Mouse (Mus musculus): ENCODE measurements around the gene Olfr692. TPM values are rescaled to one million over a fixed set of nuclear protein-coding genes. Genes with fewer than 3 reads are reported as not detected.
A peak's percentile ranks its signal among the peaks of the same experiment; 100 is the strongest.
"Not testable (repeated sequence)": the region's sequence is repeated elsewhere in the genome, so short reads cannot be mapped to it uniquely, and the experiment has no call there.

Olfr692 gene
- polyA plus RNA-seq, 1 experiment: not detected

DNA sequence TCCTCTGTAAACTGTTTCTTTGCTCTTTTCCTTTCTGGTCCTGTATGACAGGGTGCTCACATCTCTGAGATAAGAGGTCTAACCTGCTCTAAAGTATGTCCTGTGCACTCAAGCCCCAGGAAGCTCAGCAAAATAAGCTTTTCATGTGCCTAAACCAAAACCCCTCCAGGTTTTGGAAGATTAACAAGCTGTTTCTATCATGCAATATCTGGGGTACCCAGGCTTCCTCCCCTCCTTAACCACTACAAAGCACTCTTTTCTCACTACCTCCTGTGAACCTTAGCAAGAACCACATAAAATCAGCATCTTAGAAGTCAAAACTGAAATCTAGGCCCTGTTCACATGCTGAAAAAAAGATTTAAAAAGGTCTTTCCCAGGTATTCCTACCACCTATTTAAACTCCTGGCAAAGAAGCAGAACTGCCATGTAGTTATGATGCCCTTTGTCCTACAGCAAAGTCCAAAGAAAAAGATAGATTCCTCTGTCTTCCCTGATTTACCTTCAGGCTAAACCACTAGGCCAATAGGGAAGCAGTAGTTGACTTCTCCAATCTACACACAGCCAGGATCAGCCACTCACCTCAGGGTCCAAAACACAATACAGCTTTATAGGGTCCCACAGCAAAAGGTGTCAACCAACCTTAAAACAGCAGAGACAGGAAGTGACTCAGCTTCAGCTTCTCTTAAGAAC, 27.2 kb downstream of the Olfr692 start:
- TF ChIP-seq POLR2A (IDR thresholded peaks at IDR 0.05; ENCODE audit: borderline replicate concordance, control insufficient read depth, low read depth, low read length): no peak
- no peak for TF ChIP-seq CTCF (IDR thresholded peaks at IDR 0.05; ENCODE audit: control insufficient read depth, insufficient read depth, low read length)
- Histone ChIP-seq H3K4me1 (ENCODE audit: control insufficient read depth, insufficient read depth, low read length) (no peaks in the 10 kb centered on the region; the same call in 1 of the 2 replicates), H3K4me3 (replicated peaks; ENCODE audit: control insufficient read depth, low read depth, low read length) (no peak overlapping the region), H3K27ac (ENCODE audit: control insufficient read depth, insufficient read depth, low read depth, low read length, poor library complexity) (no peak overlapping the region)

DNA sequence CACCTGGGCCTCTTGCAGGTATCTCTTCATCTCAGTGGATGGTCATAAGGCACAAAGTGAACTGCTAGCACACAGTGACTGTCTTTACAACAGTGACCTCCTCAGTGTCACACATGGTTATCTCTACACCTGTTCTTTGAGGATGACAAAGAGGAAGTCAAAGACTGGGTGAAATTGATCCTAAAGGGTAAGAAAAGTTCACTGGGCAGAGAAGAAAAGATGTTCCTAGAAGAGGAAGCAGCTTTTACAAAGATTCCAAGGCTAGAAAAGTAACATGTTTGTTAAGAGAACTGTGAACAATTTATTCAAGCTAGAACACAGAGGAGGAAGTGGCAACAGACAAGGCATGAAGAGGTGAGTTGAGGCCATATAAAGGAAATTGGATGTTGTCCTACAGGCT, 28.1 kb downstream of the Olfr692 start:
- TF ChIP-seq CTCF (IDR thresholded peaks at IDR 0.05; ENCODE audit: control insufficient read depth, insufficient read depth, low read length) (no peak), POLR2A (IDR thresholded peaks at IDR 0.05; ENCODE audit: borderline replicate concordance, control insufficient read depth, low read depth, low read length) (no peak)
- Histone ChIP-seq H3K4me3 (replicated peaks; ENCODE audit: control insufficient read depth, low read depth, low read length) (no peak overlapping the region), H3K4me1 (ENCODE audit: control insufficient read depth, insufficient read depth, low read length) (no peaks in the 10 kb centered on the region; the same call in 1 of the 2 replicates), H3K27ac (ENCODE audit: control insufficient read depth, insufficient read depth, low read depth, low read length, poor library complexity) (no peak overlapping the region; the same call in 1 of the 2 replicates)

- no peaks in the 10 kb centered on the region; the same call in 1 of the 2 replicates for H3K4me1 ChIP-seq (ENCODE audit: control insufficient read depth, insufficient read depth, low read length)
- H3K4me3 ChIP-seq (replicated peaks; ENCODE audit: control insufficient read depth, low read depth, low read length): peak overlapping the region; percentile 84
- under 1% methylated on average over 25 of the region's 25 CpGs for WGBS
- TF ChIP-seq CTCF (IDR thresholded peaks at IDR 0.05; ENCODE audit: control insufficient read depth, insufficient read depth, low read length) (no peak; the same call in 1 of the 2 replicates), POLR2A (IDR thresholded peaks at IDR 0.05; ENCODE audit: borderline replicate concordance, control insufficient read depth, low read depth, low read length) (no peak)
- peak overlapping the region; percentile 92 for H3K27ac ChIP-seq (ENCODE audit: control insufficient read depth, insufficient read depth, low read depth, low read length, poor library complexity)
Measured at GRCm38 (mm10) chr7:105399058-105399934, 31.3 kb downstream of the Olfr692 start.

DNA sequence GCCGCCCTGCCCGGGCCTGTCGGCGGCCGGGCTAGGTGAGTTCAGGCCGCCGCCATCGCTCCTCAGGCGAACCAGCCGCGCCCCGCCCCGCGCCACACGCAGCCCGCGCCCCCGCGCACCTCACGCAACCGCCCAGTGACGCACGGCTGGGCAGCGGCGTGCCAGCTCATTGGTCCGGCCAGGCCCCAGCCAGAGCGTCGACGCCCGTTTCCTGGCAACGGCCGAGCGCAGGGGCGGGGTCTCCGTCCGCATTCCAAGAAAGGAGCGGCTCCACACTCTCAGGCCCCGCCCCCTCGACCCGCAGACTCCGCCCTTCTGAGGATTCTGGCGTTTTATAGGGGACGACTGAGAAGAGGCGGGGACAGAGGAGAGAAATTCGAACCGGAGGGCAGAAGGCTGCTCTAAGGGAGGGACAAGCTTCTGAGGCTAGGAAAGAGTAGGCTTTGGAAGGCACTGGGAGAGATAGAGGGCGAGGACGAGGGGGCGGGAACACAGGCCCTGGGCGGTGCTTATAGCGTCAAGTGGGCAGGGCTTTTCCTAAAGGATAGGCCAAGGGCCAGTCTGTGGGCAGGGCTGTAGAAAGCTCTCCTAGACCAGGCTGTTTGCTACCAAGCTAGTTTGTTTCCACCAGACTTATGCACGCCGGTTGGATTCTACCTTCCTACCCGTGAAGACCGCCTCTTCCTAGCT, 32.0 kb downstream of the Olfr692 start, which contains the start of gene Fam160a2:
Fam160a2 (minus strand) TSS at position 120 of the 690 bp plus-strand sequence.
- TF ChIP-seq POLR2A (IDR thresholded peaks at IDR 0.05; ENCODE audit: borderline replicate concordance, control insufficient read depth, low read depth, low read length) (peak; percentile 30; the same call in 1 of the 2 replicates), CTCF (IDR thresholded peaks at IDR 0.05; ENCODE audit: control insufficient read depth, insufficient read depth, low read length) (no peak)
- under 1% methylated on average over 54 of the region's 55 CpGs for WGBS
- peak within 1 kb of the TSS; percentile 84 for H3K4me3 ChIP-seq (replicated peaks; ENCODE audit: control insufficient read depth, low read depth, low read length)

DNA sequence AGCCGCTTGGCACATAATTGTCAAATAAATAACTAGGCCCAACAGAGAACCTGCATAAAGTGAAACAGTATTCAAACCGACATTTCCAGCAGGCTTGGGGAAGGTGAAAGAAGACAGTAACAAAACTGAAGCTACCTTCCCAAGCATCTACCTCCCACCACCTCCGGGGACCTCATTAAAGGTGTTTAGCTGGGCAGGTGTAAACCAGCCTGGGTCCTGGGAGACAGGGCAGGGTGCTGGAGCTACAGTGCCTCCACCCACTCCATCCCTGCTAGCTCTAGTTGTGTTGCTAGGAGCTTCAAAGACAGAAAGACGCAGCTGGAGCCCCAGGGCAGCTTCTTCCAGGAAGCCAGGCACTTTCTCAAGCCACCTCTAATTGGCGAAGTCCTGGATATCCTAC, 36.2 kb downstream of the Olfr692 start, which contains the start of gene Cnga4:
Cnga4 (plus strand) TSS at position 301 of the 400 bp plus-strand sequence.
- TF ChIP-seq POLR2A (IDR thresholded peaks at IDR 0.05; ENCODE audit: borderline replicate concordance, control insufficient read depth, low read depth, low read length) (no peak), CTCF (IDR thresholded peaks at IDR 0.05; ENCODE audit: control insufficient read depth, insufficient read depth, low read length) (no peak)
- no peak within 1 kb of the TSS for H3K4me3 ChIP-seq (replicated peaks; ENCODE audit: control insufficient read depth, low read depth, low read length)
- 75% methylated on average over 5 of the region's 5 CpGs for WGBS
- H3K27ac ChIP-seq (ENCODE audit: control insufficient read depth, insufficient read depth, low read depth, low read length, poor library complexity): no peak within 1 kb of the TSS
- peaks cover 9% of the 10 kb centered on the region for H3K4me1 ChIP-seq (ENCODE audit: control insufficient read depth, insufficient read depth, low read length)

More for the DNA sequence above, 32.0 kb downstream of the Olfr692 start, which contains the start of gene Fam160a2:
- Histone ChIP-seq H3K4me1 (ENCODE audit: control insufficient read depth, insufficient read depth, low read length) (no peaks in the 10 kb centered on the region; the same call in 1 of the 2 replicates), H3K27ac (ENCODE audit: control insufficient read depth, insufficient read depth, low read depth, low read length, poor library complexity) (peak within 1 kb of the TSS; percentile 92)

DNA sequence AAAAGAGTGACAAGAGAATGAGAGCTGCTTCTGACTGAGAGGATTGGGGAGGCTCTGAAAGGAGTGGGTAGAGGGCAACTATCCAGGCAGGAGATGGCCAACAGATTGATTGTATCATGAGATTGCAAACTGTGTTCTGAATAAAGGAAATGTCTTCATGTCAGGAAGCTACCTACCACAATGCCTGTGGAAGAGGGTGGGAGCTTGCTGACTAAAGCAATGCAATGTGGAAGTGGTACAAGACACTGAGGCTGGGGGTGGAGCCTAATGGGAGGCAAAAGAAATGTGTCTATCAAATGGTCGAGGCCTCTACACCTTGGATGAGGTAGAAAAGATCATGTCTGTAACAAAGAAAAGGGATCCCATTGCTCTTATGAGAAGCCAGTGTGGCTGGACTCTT, 38.3 kb downstream of the Olfr692 start:
- TF ChIP-seq POLR2A (IDR thresholded peaks at IDR 0.05; ENCODE audit: borderline replicate concordance, control insufficient read depth, low read depth, low read length) (no peak), CTCF (IDR thresholded peaks at IDR 0.05; ENCODE audit: control insufficient read depth, insufficient read depth, low read length) (no peak)
- 21% methylated on average over 1 of the region's 1 CpGs for WGBS
- H3K4me3 ChIP-seq (replicated peaks; ENCODE audit: control insufficient read depth, low read depth, low read length): no peak overlapping the region
- no peak overlapping the region; the same call in 1 of the 2 replicates for H3K27ac ChIP-seq (ENCODE audit: control insufficient read depth, insufficient read depth, low read depth, low read length, poor library complexity)
- peaks cover 9% of the 10 kb centered on the region for H3K4me1 ChIP-seq (ENCODE audit: control insufficient read depth, insufficient read depth, low read length)

GRCm38 (mm10) chr7:105411874-105412632, 44.0 kb downstream of the Olfr692 start:
- H3K4me3 ChIP-seq (replicated peaks; ENCODE audit: control insufficient read depth, low read depth, low read length); H3K27ac ChIP-seq (ENCODE audit: control insufficient read depth, insufficient read depth, low read depth, low read length, poor library complexity); H3K4me1 ChIP-seq (ENCODE audit: control insufficient read depth, insufficient read depth, low read length): not testable (repeated sequence)
- 56% methylated on average over 8 of the region's 8 CpGs for WGBS
- peak; percentile 82 for TF ChIP-seq CTCF (IDR thresholded peaks at IDR 0.05; ENCODE audit: control insufficient read depth, insufficient read depth, low read length)
